Mouse (Mus musculus) neural tube, embryonic 11.5 days (tissue): ENCODE measurements around the gene Hoxd3. TPM values are rescaled to one million over a fixed set of nuclear protein-coding genes. Genes with fewer than 3 reads are reported as not detected.

Experiments used
- ATAC-seq: fragments of 200-750 bp; cut with Nextera tagmentation; 2 replicates; pipeline ENCODE4 v1.8.0; 2017; ENCODE audit warnings: moderate number of reproducible peaks, mild to moderate bottlenecking, moderate TSS enrichment, moderate library complexity; ENCODE audit not compliant: insufficient read depth, low FRiP score, low TSS enrichment
- DNase-seq: peaks from one replicate; pipeline ENCODE4 v3.0.0-alpha.2; 2015; ENCODE audit warnings: low spot score
- H3K27ac ChIP-seq: fragments of 300-500 bp; sonication (generic); 2 replicates; pipeline ENCODE4 v1.5.1; 2014; ENCODE audit warnings: low read depth, mild to moderate bottlenecking, low read length
- H3K27me3 ChIP-seq: fragments of 300-500 bp; sonication (generic); 2 replicates; pipeline ENCODE4 v1.6.1; 2014; ENCODE audit warnings: mild to moderate bottlenecking, low read length, mixed read lengths; ENCODE audit not compliant: control insufficient read depth, insufficient read depth
- H3K36me3 ChIP-seq: fragments of 300-500 bp; sonication (generic); 2 replicates; pipeline ENCODE4 v1.6.1; 2014; ENCODE audit warnings: mild to moderate bottlenecking, low read length, moderate library complexity, mixed read lengths; ENCODE audit not compliant: control insufficient read depth, insufficient read depth
- H3K4me1 ChIP-seq: fragments of 300-500 bp; sonication (generic); 2 replicates; pipeline ENCODE4 v1.6.1; 2014; ENCODE audit warnings: low read length, mixed read lengths; ENCODE audit not compliant: control insufficient read depth, insufficient read depth
- H3K4me2 ChIP-seq: fragments of 300-500 bp; sonication (generic); 2 replicates; pipeline ENCODE4 v1.6.1; 2014; ENCODE audit warnings: low read depth, mild to moderate bottlenecking, moderate library complexity
- H3K4me3 ChIP-seq: fragments of 300-500 bp; sonication (generic); 2 replicates; pipeline ENCODE4 v1.5.1; 2014; ENCODE audit warnings: low read depth, low read length
- H3K9ac ChIP-seq: fragments of 300-500 bp; sonication (generic); 2 replicates; pipeline ENCODE4 v1.6.1; 2014; ENCODE audit warnings: mild to moderate bottlenecking, low read length
- H3K9me3 ChIP-seq: fragments of 300-500 bp; sonication (generic); 2 replicates; pipeline ENCODE4 v1.6.1; 2016; ENCODE audit warnings: low read length; ENCODE audit not compliant: control insufficient read depth
- WGBS: fragments of 180-500 bp; shearing (Covaris S2); extraction: QIAGEN DNeasy Blood & Tissue Kit; methylation state at CpG from one replicate; pipeline ENCODE4 v1.1.7; 2014; 5-methylcytosine and 5-hydroxymethylcytosine counted together
- polyA plus RNA-seq: library from polyadenylated mRNA; unstranded; fragments of >200 nt; fragmentation: Nextera tagmentation; extraction: Ambion mirVana; gene quantifications from 2 replicates; pipeline ENCODE4 v1.2.1, GENCODE M21; 2014

Hoxd3 gene
- 52.7 and 55.0 TPM in 2 replicates for polyA plus RNA-seq

DNA sequence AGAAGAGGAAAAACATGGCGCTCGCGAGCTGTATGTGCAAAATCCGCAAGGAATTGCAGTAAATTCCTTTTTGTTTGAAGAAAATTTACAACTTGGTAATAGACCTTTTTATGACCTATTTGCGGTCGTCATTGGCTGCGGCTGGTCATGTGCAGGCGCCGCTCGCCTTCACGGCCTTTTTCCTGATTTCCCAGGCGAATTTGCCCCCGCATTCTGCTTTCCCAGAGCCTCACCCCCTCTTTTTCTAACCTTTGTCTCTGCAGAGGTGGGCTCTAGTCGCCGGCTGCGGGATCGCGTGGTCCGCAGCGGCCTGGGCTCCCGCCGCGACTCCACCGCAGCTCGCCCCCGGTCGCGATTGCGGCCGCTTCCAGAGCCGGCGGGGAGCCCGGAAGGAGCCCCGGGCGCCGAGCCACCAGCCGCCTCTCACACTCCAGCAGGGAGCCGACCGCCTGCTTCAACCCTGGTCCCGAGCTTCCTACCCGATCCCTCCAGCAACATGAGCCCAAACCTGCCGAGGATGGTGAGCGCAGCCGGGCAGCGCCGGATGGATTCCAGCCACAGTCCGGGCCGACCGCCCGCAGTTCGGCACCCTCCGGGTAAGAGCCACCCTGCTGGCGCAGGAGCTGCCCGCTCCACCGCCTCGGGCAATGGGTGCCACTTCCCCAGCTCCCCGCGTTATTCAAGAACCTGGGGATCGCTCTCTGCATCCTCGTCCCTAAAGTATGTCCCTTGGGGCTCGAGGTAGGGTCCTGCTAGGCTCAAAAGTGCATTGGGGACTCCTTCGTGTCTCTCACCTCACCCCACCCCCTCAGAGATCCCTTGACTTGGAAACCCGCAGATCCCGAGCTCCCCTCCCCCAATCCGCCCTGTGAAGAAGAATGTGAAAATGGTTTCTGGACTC is at the start of gene Hoxd3, which contains the start of gene Hoxd4:
Gene Hoxd3, plus strand, starts transcription at position 207 of the 901 bp plus-strand sequence.
Gene Hoxd4, plus strand, starts transcription at position 209 of the 901 bp plus-strand sequence.
- Histone ChIP-seq H3K9ac (peak within 1 kb of the TSS; percentile 100), H3K4me1 (peaks cover 28% of the 10 kb centered on the region), H3K36me3 (no peaks in the 10 kb centered on the region), H3K27me3 (peaks cover 7% of the 10 kb centered on the region; the same call in 1 of the 2 replicates), H3K27ac (peak within 1 kb of the TSS; percentile 100), H3K4me3 (peak within 1 kb of the TSS; percentile 98), H3K9me3 (no peaks in the 10 kb centered on the region), H3K4me2 (peak within 1 kb of the TSS; percentile 75)
- DNase-seq: peak; percentile 77
- ATAC-seq: peak; percentile 68
- WGBS: under 1% methylated on average over 65 of the region's 65 CpGs

GRCm38 (mm10) chr2:74663291-74663925 is 48.3 kb upstream of the Hoxd3 start:
- Histone ChIP-seq H3K4me3 (no peak overlapping the region), H3K36me3 (no peaks in the 10 kb centered on the region), H3K27me3 (peaks cover 97% of the 10 kb centered on the region), H3K27ac (no peak overlapping the region), H3K4me2 (no peak overlapping the region), H3K9me3 (no peaks in the 10 kb centered on the region), H3K4me1 (no peaks in the 10 kb centered on the region), H3K9ac (no peak overlapping the region)
- peak; percentile 74 for DNase-seq
- 2% methylated on average over 18 of the region's 18 CpGs for WGBS
- ATAC-seq: no peak

DNA sequence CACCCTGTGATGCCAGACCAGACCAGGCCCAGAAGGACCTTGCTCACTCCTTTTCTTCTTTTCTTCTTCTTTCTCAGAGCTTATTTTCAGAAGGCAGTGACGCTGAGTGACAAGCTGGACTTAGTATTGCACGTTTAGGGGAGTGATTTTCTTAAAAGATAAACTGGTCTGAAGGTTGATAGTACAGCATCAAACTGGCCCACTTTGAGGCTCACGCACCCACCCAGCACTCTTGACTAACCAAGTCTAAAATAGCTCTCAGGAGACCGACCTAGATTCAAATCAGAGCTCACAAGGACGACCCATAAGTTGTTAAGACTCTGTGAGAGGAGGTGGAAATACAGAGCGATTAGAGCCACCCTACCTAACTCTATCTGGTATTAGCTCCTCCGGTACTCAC is 45.3 kb upstream of the Hoxd3 start:
- H3K4me2 ChIP-seq: no peak overlapping the region
- H3K4me1 ChIP-seq: no peaks in the 10 kb centered on the region
- no peak overlapping the region for H3K27ac ChIP-seq
- no peaks in the 10 kb centered on the region for H3K9me3 ChIP-seq
- no peaks in the 10 kb centered on the region for H3K36me3 ChIP-seq
- H3K27me3 ChIP-seq: peaks cover 96% of the 10 kb centered on the region
- H3K9ac ChIP-seq: no peak overlapping the region
- DNase-seq (peak; percentile 35), ATAC-seq (no peak)
- no peak overlapping the region for H3K4me3 ChIP-seq
- 2% methylated on average over 7 of the region's 7 CpGs for WGBS

- H3K9me3 ChIP-seq: no peaks in the 10 kb centered on the region
- ATAC-seq: peak; percentile 9; the same call in 1 of the 2 replicates
- peak; percentile 53 for DNase-seq
- H3K4me1 ChIP-seq: no peaks in the 10 kb centered on the region
- H3K4me3 ChIP-seq: peak overlapping the region; percentile 33; the same call in 1 of the 2 replicates
- H3K9ac ChIP-seq: no peak overlapping the region
- under 1% methylated on average over 36 of the region's 36 CpGs for WGBS
- peak overlapping the region; percentile 66; the same call in 1 of the 2 replicates for H3K4me2 ChIP-seq
- no peaks in the 10 kb centered on the region for H3K36me3 ChIP-seq
- no peak overlapping the region for H3K27ac ChIP-seq
- H3K27me3 ChIP-seq: peaks cover 96% of the 10 kb centered on the region
Observed at GRCm38 (mm10) chr2:74667191-74667841, 44.4 kb upstream of the Hoxd3 start.

- no peak within 1 kb of the TSS for H3K27ac ChIP-seq
- WGBS: 0% methylated on average over 22 of the region's 51 CpGs
Observed at GRCm38 (mm10) chr2:74667842-74668357, 43.8 kb upstream of the Hoxd3 start, which contains the start of gene Hoxd13. Hoxd13 (plus strand) TSS chr2:74668310.

DNA sequence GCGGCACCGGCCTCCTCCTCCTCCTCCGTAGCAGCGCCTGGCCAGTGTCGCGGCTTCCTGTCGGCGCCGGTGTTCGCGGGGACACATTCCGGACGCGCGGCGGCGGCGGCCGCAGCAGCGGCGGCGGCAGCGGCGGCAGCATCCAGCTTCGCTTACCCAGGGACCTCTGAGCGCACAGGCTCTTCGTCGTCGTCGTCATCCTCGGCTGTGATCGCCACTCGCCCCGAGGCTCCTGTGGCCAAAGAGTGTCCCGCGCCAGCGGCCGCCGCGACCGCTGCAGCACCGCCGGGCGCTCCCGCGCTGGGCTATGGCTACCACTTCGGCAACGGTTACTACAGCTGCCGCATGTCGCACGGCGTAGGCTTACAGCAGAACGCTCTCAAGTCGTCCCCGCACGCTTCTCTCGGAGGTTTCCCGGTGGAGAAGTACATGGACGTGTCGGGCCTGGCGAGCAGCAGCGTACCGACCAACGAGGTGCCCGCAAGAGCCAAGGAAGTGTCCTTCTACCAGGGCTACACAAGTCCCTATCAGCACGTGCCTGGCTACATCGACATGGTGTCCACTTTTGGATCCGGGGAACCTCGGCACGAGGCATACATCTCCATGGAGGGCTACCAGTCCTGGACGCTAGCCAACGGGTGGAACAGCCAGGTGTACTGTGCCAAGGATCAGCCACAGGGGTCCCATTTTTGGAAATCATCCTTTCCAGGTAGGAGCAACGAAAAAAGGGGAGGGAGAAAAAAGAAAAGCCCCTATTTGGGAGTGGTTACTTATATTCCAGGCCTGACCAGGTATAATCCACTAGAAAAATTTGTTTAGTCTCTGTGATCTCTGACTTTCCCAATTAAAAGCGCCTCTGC is 43.1 kb upstream of the Hoxd3 start:
- Histone ChIP-seq H3K27ac (no peak overlapping the region), H3K27me3 (peaks cover 96% of the 10 kb centered on the region), H3K4me1 (0 out of 2 replicates have a peak, but pooled peaks cover 4% of the 10 kb centered on the region), H3K36me3 (no peaks in the 10 kb centered on the region), H3K4me3 (peak overlapping the region; percentile 33), H3K9ac (peak overlapping the region; percentile 5; the same call in 1 of the 2 replicates), H3K9me3 (no peaks in the 10 kb centered on the region), H3K4me2 (peak overlapping the region; percentile 66)
- ATAC-seq (peak; percentile 16; the same call in 1 of the 2 replicates), DNase-seq (peak; percentile 73)
- under 1% methylated on average over 62 of the region's 74 CpGs for WGBS

More at GRCm38 (mm10) chr2:74667842-74668357, 43.8 kb upstream of the Hoxd3 start, which contains the start of gene Hoxd13:
- ATAC-seq: peak; percentile 67; the same call in 1 of the 2 replicates
- Histone ChIP-seq H3K27me3 (peaks cover 96% of the 10 kb centered on the region), H3K9me3 (no peaks in the 10 kb centered on the region), H3K4me1 (0 out of 2 replicates have a peak, but pooled peaks cover 4% of the 10 kb centered on the region), H3K4me3 (peak within 1 kb of the TSS; percentile 33), H3K9ac (peak within 1 kb of the TSS; percentile 5; the same call in 1 of the 2 replicates), H3K4me2 (peak within 1 kb of the TSS; percentile 66), H3K36me3 (no peaks in the 10 kb centered on the region)
- no peak for DNase-seq

DNA sequence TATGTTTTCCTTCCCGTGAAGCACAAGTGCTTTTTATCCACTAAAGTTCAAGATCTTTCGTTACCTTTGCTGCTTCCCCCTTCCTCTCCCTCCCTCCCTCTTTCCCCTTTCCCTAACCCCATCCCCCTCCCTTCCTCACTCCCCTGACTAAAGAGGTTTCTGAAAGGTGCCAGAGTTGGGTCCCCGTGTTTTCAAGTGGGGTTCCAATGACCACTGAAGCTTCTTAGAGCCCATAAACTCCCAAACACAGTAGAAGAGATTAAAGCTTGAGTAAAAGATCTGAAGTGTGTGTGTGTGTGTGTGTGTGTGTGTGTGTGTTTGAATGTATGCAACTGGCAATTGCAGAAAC is 42.5 kb upstream of the Hoxd3 start:
- Histone ChIP-seq H3K27ac (no peak overlapping the region), H3K9ac (no peak overlapping the region), H3K4me2 (peak overlapping the region; percentile 7; the same call in 1 of the 2 replicates), H3K27me3 (peaks cover 96% of the 10 kb centered on the region), H3K4me3 (no peak overlapping the region), H3K4me1 (0 out of 2 replicates have a peak, but pooled peaks cover 4% of the 10 kb centered on the region), H3K9me3 (no peaks in the 10 kb centered on the region), H3K36me3 (no peaks in the 10 kb centered on the region)
- DNase-seq: peak; percentile 27
- WGBS: 0% methylated on average over 3 of the region's 3 CpGs
- no peak for ATAC-seq
